Comparison of ENCODE assay signal across 15 mouse cellular contexts in the genomic region with DNA sequence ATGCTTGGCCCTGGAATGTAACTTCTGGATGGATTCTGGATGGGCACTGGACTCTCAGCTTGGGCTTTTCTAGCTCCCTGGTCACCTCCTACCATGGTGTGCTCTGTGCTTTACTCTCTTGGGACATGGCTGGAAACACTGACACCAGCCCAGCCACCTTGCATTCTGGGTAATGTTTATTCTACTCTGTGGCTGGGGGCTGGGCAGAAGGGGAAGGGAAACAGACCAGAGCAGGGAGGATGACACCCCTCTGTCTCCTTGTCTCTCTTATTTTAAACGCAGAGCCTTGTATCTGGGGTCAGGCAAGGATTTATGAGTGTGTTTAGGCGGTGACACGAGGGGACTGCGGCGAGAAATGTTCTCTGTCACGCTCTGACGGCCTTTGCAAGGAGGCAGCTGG.
"Had no signal": no experiment of that assay in that cellular context is flagged by ENCODE, and none has a peak within 500 bp of the region (broad histone marks: within the 10 kb centered on the region; RNA-seq: fewer than 3 reads in every experiment).

No protein-coding gene starts in this region.

- H3K4me2 ChIP-seq: liver, embryonic 13.5 days; liver, embryonic 15.5 days; lung, embryonic 15.5 days; midbrain, embryonic 13.5 days had no signal

- H3K27ac ChIP-seq: liver, embryonic 13.5 days; liver, embryonic 15.5 days; lung, embryonic 15.5 days; macrophage; midbrain, embryonic 13.5 days had no signal

- H3K9me3 ChIP-seq: liver, embryonic 13.5 days; liver, embryonic 15.5 days; lung, embryonic 15.5 days; megakaryocyte, embryonic 14.5 days; midbrain, embryonic 13.5 days had no signal

- H3K9ac ChIP-seq: liver, embryonic 13.5 days; liver, embryonic 15.5 days; liver, postnatal 0 days; lung, embryonic 15.5 days; midbrain, embryonic 13.5 days had no signal

- H3K36me3 ChIP-seq: liver, embryonic 13.5 days; liver, embryonic 15.5 days; lung, embryonic 15.5 days; midbrain, embryonic 13.5 days had no signal

- ATAC-seq: liver, postnatal 0 days; lung, postnatal 0 days; midbrain, embryonic 13.5 days had no signal

- H3K4me3 ChIP-seq: liver, embryonic 13.5 days; liver, embryonic 15.5 days; lung, embryonic 15.5 days; megakaryocyte, embryonic 14.5 days; midbrain, embryonic 13.5 days had no signal

- DNase-seq: liver, embryonic 13.5 days; liver, postnatal 0 days; lung, adult 2 months; lung, postnatal 14 days; lung, postnatal 36 days; right cerebral cortex, postnatal 14 days; thymus, adult 18-20 months; thymus, postnatal 14 days; thymus, postnatal 36 days had no signal

- H3K4me1 ChIP-seq: liver, embryonic 13.5 days; liver, embryonic 15.5 days; lung, embryonic 15.5 days had no signal
